Mouse (Mus musculus): ENCODE measurements at regions not wholly inside any gene's neighbourhood (a gene's known extent, or its start where the extent isn't known, plus 50 kb on each side); places are given as distances from the start of the nearest gene placed in this dataset.

- TF ChIP-seq POLR2A (IDR thresholded peaks at IDR 0.05; ENCODE audit: borderline replicate concordance, extremely low read depth, insufficient read depth, insufficient read length, poor library complexity, severe bottlenecking) (no peak), CTCF (IDR thresholded peaks at IDR 0.05; ENCODE audit: borderline replicate concordance, extremely low read depth, insufficient read depth, insufficient read length) (no peak)
Measured at GRCm38 (mm10) chr3:83516614-83517013, 249.5 kb upstream of the Sfrp2 start.
